Mouse (Mus musculus) heart, embryonic 12.5 days (tissue): ENCODE measurements around the gene Dyx1c1. TPM values are rescaled to one million over a fixed set of nuclear protein-coding genes. Genes with fewer than 3 reads are reported as not detected.

Source experiments
- microRNA-seq: library from miRNA; unstranded; fragments of <30 nt; microRNA quantifications from one replicate; pipeline ENCODE4, GENCODE M21; 2017
- polyA plus RNA-seq: library from polyadenylated mRNA; unstranded; fragments of >200 nt; fragmentation: Nextera tagmentation; extraction: Ambion mirVana; gene quantifications from 2 replicates; pipeline ENCODE4 v1.2.1, GENCODE M21; 2016

Gene Dyx1c1
- polyA plus RNA-seq, 1 experiment from 2014 or later = 0.73 TPM

Small RNA genes within 50 kb of the gene (microRNA-seq; reads per million reads assigned to microRNA genes)
- not detected for gene Gm27353

Other genes with a start within 250 kb of the Dyx1c1 start
- 2.2 and 2.7 TPM in 2 replicates for gene Prtg, start 151.9 kb upstream of the Dyx1c1 start, polyA plus RNA-seq
- gene Pygo1, start 33.1 kb upstream of the Dyx1c1 start, polyA plus RNA-seq = 2.9 and 3.0 TPM in 2 replicates
- gene Gm44503, start 67 bp downstream of the Dyx1c1 start, polyA plus RNA-seq = 0.08 TPM in 1 of 2 replicates, not detected in the other
- gene Ccpg1os, start 26.6 kb downstream of the Dyx1c1 start, polyA plus RNA-seq = 12.0 and 14.9 TPM in 2 replicates
- 34.3 and 35.0 TPM in 2 replicates for gene Ccpg1, start 26.6 kb downstream of the Dyx1c1 start, polyA plus RNA-seq
- gene Pigb, start 81.6 kb downstream of the Dyx1c1 start, polyA plus RNA-seq = 7.9 and 9.5 TPM in 2 replicates
- gene Rab27a, start 86.1 kb downstream of the Dyx1c1 start, polyA plus RNA-seq = 3.8 and 4.0 TPM in 2 replicates
- not detected in 2 replicates for gene Khdc3, start 143.1 kb downstream of the Dyx1c1 start, polyA plus RNA-seq
- gene Gm20509, start 143.7 kb downstream of the Dyx1c1 start, polyA plus RNA-seq = not detected in 2 replicates
- gene Rsl24d1, start 154.6 kb downstream of the Dyx1c1 start, polyA plus RNA-seq = 91.4 and 95.0 TPM in 2 replicates